Comparison of ENCODE assay signal across 19 mouse cellular contexts in the genomic region with DNA sequence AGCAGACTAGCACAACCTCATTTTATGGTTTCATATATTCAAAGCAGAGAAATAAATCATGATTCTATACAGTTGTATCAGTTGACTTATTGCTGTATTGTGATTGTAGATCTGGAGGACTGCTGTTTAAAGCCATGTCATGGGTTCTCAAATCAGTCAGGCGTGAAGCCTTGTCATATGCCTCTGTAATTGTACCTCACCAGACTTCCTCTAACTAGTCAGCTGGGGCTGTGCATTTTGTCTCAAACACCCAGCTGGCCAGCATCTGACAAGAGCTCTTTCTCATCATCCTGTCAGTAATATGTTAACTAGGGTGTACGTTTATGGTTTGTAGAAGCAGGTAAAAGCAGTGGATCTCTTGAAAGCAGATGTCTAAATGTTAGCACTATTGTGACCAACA.
DNase-seq lines count a peak whose midpoint lies in the region; ATAC-seq and TF ChIP-seq lines count a peak whose summit lies in the region.
"Had no signal": no experiment of that assay in that cellular context is flagged by ENCODE, and none has a peak within 500 bp of the region (broad histone marks: within the 10 kb centered on the region; RNA-seq: fewer than 3 reads in every experiment).

No protein-coding gene starts in this region.

- H3K36me3 ChIP-seq in hindbrain, embryonic 11.5 days (ENCODE audit: control insufficient read depth, insufficient read depth, low read length) = no peaks in the 10 kb centered on the region
- H3K36me3 ChIP-seq in hindbrain, embryonic 14.5 days (replicated peaks; ENCODE audit: control insufficient read depth, insufficient read depth) = no peaks in the 10 kb centered on the region
- H3K36me3 ChIP-seq in midbrain, embryonic 14.5 days (ENCODE audit: control insufficient read depth, insufficient read depth, low read length) = no peaks in the 10 kb centered on the region
- no peaks in the 10 kb centered on the region for H3K36me3 ChIP-seq in midbrain, embryonic 11.5 days (ENCODE audit: control insufficient read depth, insufficient read depth, low read length)
- H3K36me3 ChIP-seq in MEL (ENCODE audit: control insufficient read depth in 1 of 2, insufficient read depth in 2 of 2, low read length in 2 of 2) = peaks cover 0 to 6% of the 10 kb centered on the region in 2 experiments; a peak in 2 of 4 replicates
- H3K36me3 ChIP-seq: limb, embryonic 13.5 days; stomach, embryonic 15.5 days had no signal

- TF ChIP-seq RAD21 in MEL (IDR thresholded peaks at IDR 0.05; ENCODE audit: low read depth, low read length) = no peak

- ATAC-seq in hindbrain, embryonic 11.5 days (ENCODE audit: low FRiP score) = peak; percentile 35
- ATAC-seq in hindbrain, embryonic 14.5 days (ENCODE audit: low FRiP score) = no peak
- no peak for ATAC-seq in midbrain, embryonic 14.5 days (ENCODE audit: low FRiP score, low TSS enrichment)
- ATAC-seq in midbrain, embryonic 11.5 days (ENCODE audit: low FRiP score) = no peak
- ATAC-seq: forebrain, postnatal 0 days; intestine, postnatal 0 days had no signal

- H3K9me3 ChIP-seq in hindbrain, embryonic 11.5 days (ENCODE audit: control insufficient read depth, low read length) = no peaks in the 10 kb centered on the region
- no peaks in the 10 kb centered on the region for H3K9me3 ChIP-seq in hindbrain, embryonic 14.5 days (ENCODE audit: control insufficient read depth, low read length)
- H3K9me3 ChIP-seq in midbrain, embryonic 14.5 days (ENCODE audit: control insufficient read depth, low read length) = no peaks in the 10 kb centered on the region
- no peaks in the 10 kb centered on the region for H3K9me3 ChIP-seq in midbrain, embryonic 11.5 days (ENCODE audit: control insufficient read depth, low read length)
- no peaks in the 10 kb centered on the region for H3K9me3 ChIP-seq in MEL (replicated peaks; ENCODE audit: insufficient read depth, low read length)
- H3K9me3 ChIP-seq: heart, embryonic 12.5 days; limb, embryonic 13.5 days; stomach, embryonic 15.5 days had no signal

- 66% methylated on average over 2 of the region's 2 CpGs for WGBS in hindbrain, embryonic 11.5 days
- 68% methylated on average over 2 of the region's 2 CpGs for WGBS in hindbrain, embryonic 14.5 days
- WGBS in midbrain, embryonic 14.5 days = 53% methylated on average over 2 of the region's 2 CpGs
- 81% methylated on average over 2 of the region's 2 CpGs for WGBS in midbrain, embryonic 11.5 days

- no peaks in the 10 kb centered on the region for H3K4me1 ChIP-seq in hindbrain, embryonic 11.5 days (replicated peaks; ENCODE audit: control insufficient read depth, insufficient read depth, low read length)
- no peaks in the 10 kb centered on the region for H3K4me1 ChIP-seq in hindbrain, embryonic 14.5 days (replicated peaks; ENCODE audit: control insufficient read depth, insufficient read depth, low read length)
- no peaks in the 10 kb centered on the region for H3K4me1 ChIP-seq in midbrain, embryonic 14.5 days (ENCODE audit: control insufficient read depth, insufficient read depth, low read length)
- H3K4me1 ChIP-seq in midbrain, embryonic 11.5 days (ENCODE audit: control insufficient read depth, insufficient read depth, low read length) = no peaks in the 10 kb centered on the region
- no peaks in the 10 kb centered on the region for H3K4me1 ChIP-seq in MEL (ENCODE audit: control insufficient read depth in 1 of 2, insufficient read depth in 2 of 2, low read length in 2 of 2)
- H3K4me1 ChIP-seq: limb, embryonic 13.5 days; stomach, embryonic 15.5 days had no signal

- no peak for DNase-seq in hindbrain, embryonic 11.5 days (ENCODE audit: low spot score)
- DNase-seq in hindbrain, embryonic 14.5 days (ENCODE audit: low spot score) = no peak
- DNase-seq in midbrain, embryonic 14.5 days = peak; percentile 40
- no peak for DNase-seq in midbrain, embryonic 11.5 days (ENCODE audit: low spot score, missing footprints)
- DNase-seq in MEL (ENCODE audit: low read depth, low spot score) = peak; percentile 61
- DNase-seq in spleen, adult 18-20 months = peak; percentile 15 to 35
- no peak for DNase-seq in cerebellum, adult 8-10 months
- DNase-seq in heart, adult 9 months (ENCODE audit: low spot score in 2 of 2) = no peak
- DNase-seq: cerebellum, postnatal 10 days; forebrain, postnatal 0 days; heart, postnatal 4 days; kidney, postnatal 36 days; lung, postnatal 10 days; right cerebral cortex, postnatal 4 days had no signal

- TF ChIP-seq POLR2A in MEL (IDR thresholded peaks at IDR 0.05; ENCODE audit: control insufficient read depth in 1 of 2, insufficient read depth in 1 of 2, low read depth in 1 of 2, low read length in 2 of 2, poor library complexity in 1 of 2) = no peak

- no peak overlapping the region for H3K27ac ChIP-seq in hindbrain, embryonic 11.5 days (ENCODE audit: low read depth, low read length)
- no peak overlapping the region for H3K27ac ChIP-seq in hindbrain, embryonic 14.5 days
- no peak overlapping the region for H3K27ac ChIP-seq in midbrain, embryonic 14.5 days (replicated peaks; ENCODE audit: low read depth, low read length)
- H3K27ac ChIP-seq in midbrain, embryonic 11.5 days (ENCODE audit: low read depth, low read length) = no peak overlapping the region
- H3K27ac ChIP-seq in MEL (ENCODE audit: control insufficient read depth, low read depth, low read length) = no peak overlapping the region
- H3K27ac ChIP-seq: limb, embryonic 13.5 days; liver, embryonic 14.5 days; stomach, embryonic 15.5 days had no signal

- TF ChIP-seq EP300 in MEL (IDR thresholded peaks at IDR 0.05; ENCODE audit: low read depth in 1 of 2, low read length in 2 of 2) = no peak

- no peak overlapping the region for H3K4me2 ChIP-seq in hindbrain, embryonic 11.5 days (replicated peaks; ENCODE audit: low read depth, low read length)
- no peak overlapping the region for H3K4me2 ChIP-seq in hindbrain, embryonic 14.5 days (replicated peaks)
- no peak overlapping the region for H3K4me2 ChIP-seq in midbrain, embryonic 14.5 days (ENCODE audit: low read length)
- H3K4me2 ChIP-seq in midbrain, embryonic 11.5 days = no peak overlapping the region
- H3K4me2 ChIP-seq: heart, embryonic 12.5 days; limb, embryonic 13.5 days; stomach, embryonic 15.5 days had no signal

- H3K9ac ChIP-seq in hindbrain, embryonic 11.5 days (ENCODE audit: low read depth, low read length) = no peak overlapping the region
- no peak overlapping the region for H3K9ac ChIP-seq in hindbrain, embryonic 14.5 days
- H3K9ac ChIP-seq in midbrain, embryonic 14.5 days (replicated peaks; ENCODE audit: low read length) = no peak overlapping the region
- no peak overlapping the region for H3K9ac ChIP-seq in midbrain, embryonic 11.5 days (ENCODE audit: low read length)
- no peak overlapping the region for H3K9ac ChIP-seq in MEL (ENCODE audit: control insufficient read depth, low read depth, low read length, poor library complexity, severe bottlenecking)
- H3K9ac ChIP-seq: forebrain, postnatal 0 days; heart, embryonic 12.5 days; limb, embryonic 13.5 days; liver, embryonic 14.5 days; stomach, embryonic 15.5 days had no signal

- no peaks in the 10 kb centered on the region for H3K27me3 ChIP-seq in hindbrain, embryonic 11.5 days (ENCODE audit: control insufficient read depth, insufficient read depth, low read length)
- no peaks in the 10 kb centered on the region for H3K27me3 ChIP-seq in hindbrain, embryonic 14.5 days (ENCODE audit: control insufficient read depth, insufficient read depth, low read length)
- no peaks in the 10 kb centered on the region for H3K27me3 ChIP-seq in midbrain, embryonic 14.5 days (ENCODE audit: control insufficient read depth, insufficient read depth, low read length)
- no peaks in the 10 kb centered on the region for H3K27me3 ChIP-seq in midbrain, embryonic 11.5 days (ENCODE audit: control insufficient read depth, insufficient read depth, low read length)
- H3K27me3 ChIP-seq in MEL (ENCODE audit: control insufficient read depth in 1 of 2, insufficient read depth in 2 of 2, low read length in 2 of 2) = no peaks in the 10 kb centered on the region
- H3K27me3 ChIP-seq: heart, embryonic 12.5 days; limb, embryonic 13.5 days; stomach, embryonic 15.5 days had no signal

- H3K79me2 ChIP-seq in MEL (ENCODE audit: control insufficient read depth, insufficient read depth, low read length, poor library complexity) = no peaks in the 10 kb centered on the region

- no peak overlapping the region for H3K4me3 ChIP-seq in hindbrain, embryonic 11.5 days (ENCODE audit: low read depth, low read length)
- H3K4me3 ChIP-seq in hindbrain, embryonic 14.5 days (replicated peaks; ENCODE audit: low read length) = no peak overlapping the region
- no peak overlapping the region for H3K4me3 ChIP-seq in midbrain, embryonic 14.5 days (replicated peaks; ENCODE audit: low read depth, low read length)
- no peak overlapping the region for H3K4me3 ChIP-seq in midbrain, embryonic 11.5 days (ENCODE audit: low read depth, low read length)
- no peak overlapping the region for H3K4me3 ChIP-seq in MEL (ENCODE audit: control insufficient read depth in 1 of 2, insufficient read depth in 1 of 2, low read depth in 2 of 2, low read length in 2 of 2)
- H3K4me3 ChIP-seq: heart, embryonic 12.5 days; limb, embryonic 13.5 days; stomach, embryonic 15.5 days had no signal

- no peak for TF ChIP-seq CTCF in MEL (IDR thresholded peaks at IDR 0.05 in 2 of 3, conservative IDR thresholded peaks at IDR 0.05 in 1 of 3; ENCODE audit: control insufficient read depth in 1 of 3, insufficient read depth in 1 of 3, low read depth in 2 of 3, low read length in 3 of 3, poor library complexity in 1 of 3, severe bottlenecking in 1 of 3)

TF ChIP-seq in MEL, 35 proteins besides CTCF, POLR2A, EP300 and RAD21:
- TF ChIP-seq ETS1 (IDR thresholded peaks at IDR 0.05; ENCODE audit: low read depth, low read length) (peak; percentile 94), MAX (IDR thresholded peaks at IDR 0.05; ENCODE audit: low read length) (no peak)

Comparison
In these comparisons a context has a peak if more than half of its experiments do, and no peak if none do; other contexts are left out.
1. DNase-seq: peak in midbrain, embryonic 14.5 days (single experiment), MEL (single experiment) and spleen, adult 18-20 months (2 of 2); none in hindbrain, embryonic 11.5 days (single experiment), hindbrain, embryonic 14.5 days (single experiment), midbrain, embryonic 11.5 days (single experiment), cerebellum, adult 8-10 months (single experiment) and heart, adult 9 months (0 of 2).